Mouse (Mus musculus) neutrophil, adult 5-6 weeks (primary cell): ENCODE results near the gene Oprd1. TPM values are rescaled to one million over a fixed set of nuclear protein-coding genes. Genes with fewer than 3 reads are reported as not detected.

Experiments used
- ATAC-seq: fragments of 151-379, 151-347 bp; 2 replicates; pipeline ENCODE4 v1.8.0; 2017; ENCODE audit warnings: mild to moderate bottlenecking, moderate TSS enrichment; ENCODE audit not compliant: insufficient number of reproducible peaks, poor library complexity, low FRiP score, severe bottlenecking; ENCODE audit errors: extremely low read depth
- total RNA-seq: library from RNA; stranded (forward); fragments of 200-1000 nt; gene quantifications from 2 replicates; pipeline ENCODE4 v1.2.3, GENCODE M21; 2017

The Oprd1 gene
- not detected in 2 replicates for total RNA-seq

DNA sequence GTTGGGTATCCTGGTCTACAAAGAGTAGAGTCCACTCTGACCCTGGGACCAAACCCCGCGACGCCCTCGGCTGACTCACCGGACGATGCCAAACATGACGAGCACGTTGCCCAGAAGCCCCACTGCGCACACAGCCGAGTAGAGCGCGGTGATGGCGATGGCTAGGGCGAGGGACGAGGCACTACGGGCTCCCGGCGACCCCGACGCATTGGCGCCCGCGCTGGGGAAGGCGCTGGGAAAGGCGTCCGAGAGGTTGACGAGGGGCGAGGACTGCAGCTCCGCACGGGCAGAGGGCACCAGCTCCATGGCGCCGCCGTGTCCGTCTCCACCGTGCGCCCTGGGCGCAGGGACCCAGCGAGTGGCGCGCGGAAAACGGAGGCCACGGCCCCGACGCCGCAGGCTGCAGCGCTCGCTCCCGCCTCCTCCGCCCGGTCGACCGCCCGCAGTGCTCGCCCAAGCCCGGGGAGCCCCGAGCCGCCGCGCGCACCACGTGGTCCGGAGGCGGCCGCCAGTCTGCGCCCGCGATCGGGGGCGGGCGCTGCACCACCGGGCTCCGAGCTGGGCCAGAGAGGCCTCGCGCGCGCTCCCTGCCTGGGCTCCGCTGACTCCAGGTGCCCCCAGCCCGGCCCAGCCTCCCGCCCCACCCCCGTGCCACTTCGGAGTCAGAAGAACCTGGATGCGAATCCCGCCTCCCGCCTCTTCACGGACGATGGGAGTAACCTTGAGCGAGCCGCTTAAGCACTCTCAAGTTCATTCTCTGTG lies at the start of gene Oprd1:
Gene Oprd1 (minus strand): TSS at position 407 of the 762 bp plus-strand sequence.
- no peak for ATAC-seq

DNA sequence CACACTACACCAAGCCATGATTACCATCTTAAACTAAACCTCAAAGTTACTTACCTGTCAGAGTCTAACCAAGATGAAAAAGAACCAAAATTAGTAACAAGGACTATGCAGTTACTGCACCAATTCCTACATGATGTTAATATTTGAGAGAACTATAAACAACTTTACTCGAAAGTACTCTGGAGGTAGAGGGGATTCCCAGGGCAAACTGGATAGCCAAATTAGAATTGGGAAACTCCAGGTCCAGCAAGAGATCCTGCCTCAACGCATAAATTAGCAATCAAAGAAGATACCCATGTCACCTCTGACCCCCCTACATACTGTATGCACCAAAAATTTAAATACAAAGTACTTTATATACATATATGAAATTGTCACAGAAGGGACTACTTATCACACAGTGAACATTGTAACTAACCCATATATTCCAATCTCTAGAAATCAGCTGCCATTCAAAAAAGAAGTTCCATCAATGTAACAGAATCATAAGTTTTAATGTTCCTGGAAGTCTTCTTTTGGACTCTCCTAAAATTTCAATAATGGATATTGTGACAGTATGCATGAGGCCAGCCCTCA lies 43.6 kb upstream of the Oprd1 start:
- ATAC-seq, result no peak

DNA sequence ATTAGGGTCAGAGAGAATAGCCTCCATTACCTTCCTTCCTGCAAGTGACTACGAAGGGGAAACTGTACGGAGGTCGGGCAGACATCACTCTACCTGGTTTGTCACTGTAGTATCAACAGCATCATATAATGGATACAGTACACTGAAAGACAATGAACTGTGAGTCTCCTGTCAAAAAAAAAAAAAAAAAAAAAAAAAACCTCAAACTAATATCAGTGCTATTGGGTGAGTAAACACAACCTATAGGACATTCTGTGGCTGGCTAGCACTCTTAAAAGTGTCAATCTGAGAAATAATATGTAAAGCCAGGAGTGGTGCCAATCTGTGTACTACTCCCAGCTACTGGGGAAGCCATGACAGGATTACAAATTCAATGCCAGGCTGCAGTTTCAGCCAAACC lies 38.9 kb upstream of the Oprd1 start:
- ATAC-seq, result no peak

DNA sequence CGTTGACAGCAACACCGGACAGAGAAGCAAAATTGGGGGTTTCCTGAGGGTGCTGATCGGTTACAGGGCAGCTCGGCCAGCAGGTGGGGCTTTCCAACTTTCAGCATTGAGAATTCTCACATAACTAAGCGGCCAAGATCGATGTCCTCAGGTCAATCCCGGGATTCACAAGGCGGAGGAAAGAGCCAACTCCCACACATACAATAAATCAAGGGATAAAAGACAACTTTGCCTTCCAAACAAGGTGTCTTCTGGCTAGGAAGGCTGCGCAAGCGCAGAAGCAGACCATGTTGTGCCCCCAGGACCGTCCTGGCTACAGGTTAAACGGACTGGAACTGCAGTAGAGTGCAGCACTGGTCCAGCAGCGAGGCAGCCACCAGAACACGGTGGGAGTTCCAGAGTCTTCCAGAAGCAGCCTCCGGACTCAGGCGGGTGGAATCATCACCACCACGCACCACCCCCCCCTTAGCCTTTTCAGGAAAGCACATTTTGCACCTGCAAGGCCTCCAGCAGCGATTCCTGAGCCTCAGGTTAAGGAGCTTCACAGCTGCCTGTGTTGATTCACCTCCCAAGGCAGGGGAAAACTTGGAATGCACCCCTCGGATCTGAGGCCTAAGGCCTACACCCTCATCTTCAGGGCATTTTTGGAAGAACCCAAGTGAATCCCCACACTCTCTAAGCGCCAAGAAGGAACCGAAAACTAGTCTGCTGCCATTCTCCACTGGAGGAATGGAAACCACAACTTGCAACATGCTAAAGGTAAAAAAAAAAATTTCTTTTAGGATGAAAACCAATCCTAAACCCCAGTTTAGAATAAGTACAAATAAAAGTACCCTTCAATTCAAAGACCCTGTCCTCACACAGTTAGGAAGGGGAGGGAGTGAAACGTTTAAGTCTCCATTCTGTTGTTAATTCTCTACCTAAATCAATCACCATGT lies 37.7 kb upstream of the Oprd1 start:
- no peak for ATAC-seq

DNA sequence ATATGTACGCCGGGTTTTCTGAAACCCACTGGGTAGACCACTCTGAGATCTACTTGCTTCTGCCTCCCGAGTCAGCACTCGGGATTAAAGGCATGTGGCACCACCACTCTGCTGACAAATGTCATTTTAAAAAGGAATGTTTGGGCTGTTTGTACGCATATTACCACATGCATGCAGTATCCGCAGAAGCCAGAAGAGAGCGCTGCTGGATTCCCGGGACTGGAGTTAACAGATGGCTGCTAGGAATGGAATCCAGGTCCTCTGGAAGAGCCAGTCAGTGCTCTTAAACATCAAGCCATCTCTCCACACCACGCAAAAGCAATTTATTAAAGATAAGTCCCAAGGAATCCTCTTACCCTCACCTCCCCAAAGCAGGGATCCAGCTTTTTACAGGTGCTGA lies 36.4 kb upstream of the Oprd1 start:
- no peak for ATAC-seq

DNA sequence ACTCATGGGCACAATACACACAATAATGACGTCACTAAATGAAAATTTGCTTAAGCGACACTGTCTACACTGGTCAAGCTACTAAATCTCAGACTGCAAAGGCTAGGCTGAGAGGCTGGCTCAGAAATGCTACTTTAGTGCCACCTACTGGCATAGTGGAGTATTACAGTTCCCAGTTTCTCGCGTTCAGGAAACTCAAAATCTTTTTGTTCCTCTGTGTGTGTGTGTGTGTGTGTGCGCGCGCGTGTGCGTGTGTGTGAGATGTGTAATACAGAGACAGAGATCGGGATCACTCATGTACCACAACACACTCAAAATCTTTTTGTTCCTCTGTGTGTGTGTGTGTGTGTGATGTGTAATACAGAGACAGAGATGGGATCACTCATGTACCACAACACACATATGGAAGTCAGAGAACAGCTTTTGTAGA lies 34.4 kb upstream of the Oprd1 start:
- peak; percentile 77; the same call in 1 of the 2 replicates for ATAC-seq

DNA sequence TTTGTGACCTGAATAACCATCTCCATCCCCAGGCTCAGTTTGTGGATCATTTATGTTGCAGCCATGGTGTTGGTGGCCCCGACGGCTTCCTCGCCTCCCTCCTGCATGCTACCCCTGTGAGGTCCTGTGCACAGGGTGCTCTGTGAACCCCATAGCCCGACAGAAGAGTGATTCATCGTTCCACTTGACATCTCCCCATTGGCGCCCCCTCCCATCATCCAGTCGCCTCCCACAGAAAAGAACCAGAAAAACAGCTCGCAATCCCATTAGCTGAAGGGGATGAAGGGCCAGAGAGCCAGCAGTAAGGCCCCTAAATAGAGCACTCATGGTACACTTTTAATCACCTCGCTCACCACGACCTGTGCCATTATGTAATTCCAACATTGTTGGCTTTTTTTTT lies 32.2 kb upstream of the Oprd1 start:
- ATAC-seq, result no peak

DNA sequence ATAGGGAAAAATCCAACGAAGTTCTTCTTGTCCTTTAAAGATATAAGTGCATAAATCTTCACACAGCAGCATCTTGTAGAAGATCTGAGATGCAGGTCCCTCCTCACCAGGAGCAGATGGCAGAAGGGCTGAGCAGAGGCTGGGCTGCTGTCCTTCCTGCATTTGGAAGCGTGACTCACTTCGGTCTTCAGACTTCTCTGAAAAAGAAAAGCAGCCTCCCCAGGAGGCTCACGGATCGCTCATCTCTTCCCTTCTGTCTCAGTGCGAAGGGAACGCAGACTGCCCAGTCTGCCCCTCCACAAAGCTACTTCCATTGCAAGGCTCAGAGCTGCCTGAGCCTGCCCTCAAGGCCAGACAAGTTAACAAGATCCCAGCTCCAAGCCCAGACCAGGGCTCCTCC lies 26.6 kb upstream of the Oprd1 start:
- ATAC-seq, result no peak

DNA sequence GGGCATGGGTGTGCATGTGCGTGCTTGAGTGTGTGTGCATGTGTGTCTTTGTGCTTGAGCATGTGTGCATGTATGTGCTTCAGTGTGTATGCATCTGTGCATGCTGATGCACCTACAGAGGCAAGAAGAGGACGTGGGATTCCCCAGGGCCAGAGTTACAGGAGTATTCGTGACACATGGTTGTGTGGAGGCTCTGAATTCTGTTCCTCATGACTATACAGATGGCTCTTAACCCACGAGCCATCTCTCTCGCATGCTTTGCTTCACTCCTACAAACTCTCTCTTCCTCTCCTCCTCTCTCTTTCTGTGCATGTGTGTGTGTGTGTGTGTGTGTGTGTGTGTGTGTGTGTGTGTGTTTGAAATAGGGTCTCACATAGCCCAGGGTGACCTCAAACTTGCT lies 25.5 kb upstream of the Oprd1 start:
- no peak for ATAC-seq

DNA sequence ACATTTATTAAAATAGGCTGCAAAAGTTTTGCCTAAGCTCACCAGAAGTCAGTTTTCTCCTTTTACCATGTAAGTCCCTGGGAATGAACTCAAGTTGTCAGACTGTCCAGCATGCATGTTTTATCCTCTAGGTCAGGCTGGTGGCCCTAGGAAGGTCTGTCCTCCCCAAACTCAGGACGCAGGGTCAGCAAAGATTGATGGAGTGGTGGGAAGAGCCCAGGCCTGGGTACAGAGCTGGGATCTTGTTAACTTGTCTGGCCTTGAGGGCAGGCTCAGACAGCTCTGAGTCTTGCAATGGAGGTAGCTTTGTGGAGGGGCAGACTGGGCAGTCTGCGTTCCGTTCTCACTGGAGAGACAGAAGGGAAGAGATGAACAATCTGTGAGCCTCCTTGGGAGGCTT lies 25.0 kb upstream of the Oprd1 start:
- no peak for ATAC-seq

DNA sequence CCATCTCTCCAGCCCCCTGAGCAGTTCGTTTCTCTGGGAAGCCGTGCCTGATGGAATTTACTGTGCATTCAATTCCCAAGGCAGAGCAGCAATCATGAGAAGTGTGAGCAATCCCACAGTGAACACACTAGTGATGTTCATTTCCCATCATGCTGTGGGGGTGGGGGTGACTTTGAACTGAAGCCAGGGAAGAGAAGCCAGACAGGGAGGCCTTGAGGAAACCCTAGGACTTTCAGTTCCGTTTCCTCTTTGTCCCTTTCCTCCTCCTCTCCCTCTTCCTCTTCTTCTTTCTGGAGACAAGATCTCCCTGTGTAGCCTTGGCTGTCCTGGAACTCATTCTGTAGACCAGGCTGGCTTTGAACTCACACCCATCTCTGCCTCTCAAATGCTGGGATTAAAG lies 23.1 kb upstream of the Oprd1 start:
- ATAC-seq, result no peak

DNA sequence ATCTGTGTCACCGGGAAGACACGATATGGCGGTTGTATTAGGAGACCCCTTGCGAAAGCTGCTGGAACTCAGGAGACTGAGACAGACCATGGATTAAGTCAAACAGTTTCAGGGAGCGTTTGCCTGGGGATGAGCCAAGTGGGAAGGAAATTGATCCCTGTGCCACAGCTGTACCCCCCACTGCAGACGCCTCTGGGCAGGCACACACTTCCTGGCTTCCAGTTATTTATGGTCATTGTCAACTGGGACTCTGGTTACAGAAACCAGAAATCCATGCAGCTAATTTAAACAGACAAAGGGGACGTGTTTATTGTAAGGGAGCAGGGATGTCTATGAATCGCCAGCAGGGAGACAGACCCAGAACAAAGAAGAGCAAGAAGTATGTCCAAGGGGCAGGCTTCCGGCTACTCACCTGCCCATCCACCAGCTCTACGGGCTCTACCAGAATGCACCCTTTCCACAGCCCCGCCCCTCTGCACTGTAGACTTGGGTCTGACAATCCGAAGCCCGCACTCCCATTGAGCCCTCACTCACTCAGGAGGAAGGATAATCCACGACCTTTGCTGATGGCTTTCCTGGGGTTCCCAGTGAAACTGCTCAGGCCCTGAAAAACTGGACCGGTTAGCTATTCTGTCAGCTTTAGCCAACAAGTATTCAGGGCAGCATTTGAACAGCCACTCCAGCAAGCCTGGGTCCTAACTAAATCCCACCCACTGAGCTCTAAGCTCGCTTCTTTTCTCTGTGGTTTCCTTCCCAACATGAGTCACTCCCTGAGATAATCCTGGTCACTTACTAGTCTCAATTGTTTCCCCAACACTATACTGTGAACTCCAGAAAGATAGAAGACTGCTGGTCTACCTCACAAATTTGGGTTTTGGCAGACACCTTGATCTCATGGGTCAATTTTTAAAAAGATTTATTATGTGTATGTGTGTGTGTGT lies 22.3 kb upstream of the Oprd1 start:
- no peak for ATAC-seq

DNA sequence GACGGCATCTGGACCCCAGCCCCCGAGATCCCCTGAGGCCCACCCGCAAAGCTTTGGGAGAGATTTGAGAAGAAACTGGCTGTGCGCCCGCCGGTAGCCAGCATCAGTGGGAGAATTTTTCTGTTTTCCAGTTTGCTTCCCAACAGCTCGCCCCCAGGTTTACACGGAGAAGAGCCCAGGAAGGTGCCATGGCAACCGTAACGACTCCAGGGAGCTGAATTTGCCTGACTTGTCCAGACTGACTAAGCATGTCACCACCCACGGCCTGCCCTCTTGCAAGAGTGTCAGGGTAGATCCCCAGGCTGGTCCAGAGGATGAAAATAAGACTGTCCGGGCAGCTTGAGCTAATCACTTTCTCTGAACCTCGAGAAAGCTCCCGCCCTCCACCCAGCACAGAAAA lies 21.4 kb upstream of the Oprd1 start:
- no peak for ATAC-seq

DNA sequence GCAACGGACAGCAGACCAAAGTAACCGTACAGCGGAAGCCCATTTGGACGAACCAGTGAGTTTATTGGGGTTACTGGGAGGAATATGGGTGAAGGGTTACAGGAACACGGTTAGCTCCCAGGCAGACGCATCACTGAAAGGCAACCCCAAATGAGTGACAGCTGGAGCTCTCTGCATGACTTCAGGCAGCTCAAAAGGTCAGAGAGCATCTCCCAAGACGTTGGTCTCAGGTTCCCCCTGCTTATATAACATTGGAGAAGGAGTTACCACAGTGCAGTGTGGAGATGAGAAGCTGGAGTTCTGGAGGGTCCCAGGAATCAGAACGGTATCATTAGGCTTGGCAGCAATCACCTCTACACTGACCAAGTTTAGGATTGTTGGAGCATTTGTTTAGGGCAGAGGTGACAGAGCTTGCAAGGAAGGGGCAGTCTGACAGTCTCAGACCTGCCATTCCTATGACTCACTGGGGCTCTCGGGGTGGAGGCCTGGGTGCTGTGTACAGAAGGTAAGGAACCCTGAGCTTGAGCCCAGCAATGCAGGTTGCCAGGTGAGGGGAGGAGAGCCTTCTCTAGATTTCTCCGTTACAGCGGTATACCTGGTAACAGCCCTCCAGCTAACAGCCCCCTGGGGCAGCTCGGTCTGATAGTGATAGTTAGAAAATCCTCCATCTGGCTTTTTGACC lies 12.8 kb upstream of the Oprd1 start:
- ATAC-seq, result no peak

DNA sequence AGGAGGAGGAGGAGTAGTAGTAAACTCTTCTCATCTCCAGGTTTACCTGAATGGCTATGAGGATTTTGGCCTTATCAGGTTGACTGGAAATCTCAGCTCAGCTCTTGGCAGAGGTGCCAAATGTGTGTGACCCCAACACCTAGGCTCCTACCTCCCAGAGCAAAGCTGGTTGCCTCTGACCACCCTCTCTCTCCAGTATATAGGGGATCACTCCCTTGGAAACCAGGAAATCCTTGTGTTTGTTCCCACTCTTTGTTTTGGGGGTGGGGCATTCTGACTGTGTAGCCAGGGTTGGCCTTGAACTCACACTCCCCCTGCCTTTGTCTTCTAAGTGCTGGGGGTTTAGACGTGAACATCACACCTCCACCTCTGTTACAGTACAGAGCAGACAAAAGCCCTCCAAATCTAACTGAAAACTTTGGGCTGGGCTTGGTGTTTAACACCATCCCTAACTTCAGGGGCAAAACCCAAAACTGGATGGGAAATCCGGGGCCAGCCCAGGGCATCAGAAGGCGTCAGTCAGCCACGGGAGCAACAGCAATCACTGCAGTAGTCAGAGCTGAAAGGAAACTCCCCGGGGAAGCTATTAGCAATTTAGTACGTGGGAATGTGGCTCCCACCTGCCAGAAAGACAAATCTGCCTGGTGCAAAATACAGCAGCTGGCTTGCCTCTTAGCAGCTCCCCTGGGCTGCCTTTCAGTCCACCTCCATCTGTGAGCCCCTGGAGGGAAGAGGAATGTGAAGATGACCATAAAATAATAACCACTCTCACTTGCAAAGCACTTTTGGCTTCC lies 10.8 kb upstream of the Oprd1 start:
- no peak for ATAC-seq

DNA sequence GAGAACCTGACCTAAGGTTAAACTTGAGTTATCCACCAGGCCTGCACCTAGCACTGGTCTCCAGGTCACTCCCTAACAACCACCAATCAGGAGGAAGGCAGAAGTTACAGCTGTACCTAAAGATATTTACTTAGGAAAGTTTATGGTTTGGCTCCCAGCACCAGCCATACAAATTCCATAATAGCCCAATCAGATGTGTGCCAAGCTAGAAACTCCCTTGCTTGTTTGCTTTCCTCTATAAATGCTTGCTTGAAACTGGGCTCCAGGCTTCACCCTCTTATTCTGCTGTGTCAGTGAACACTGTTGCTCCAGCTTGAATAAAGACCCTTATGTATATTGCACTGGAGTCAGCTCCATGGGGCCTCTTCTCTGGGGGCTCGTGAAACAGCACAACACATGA lies 7.4 kb upstream of the Oprd1 start:
- no peak for ATAC-seq

DNA sequence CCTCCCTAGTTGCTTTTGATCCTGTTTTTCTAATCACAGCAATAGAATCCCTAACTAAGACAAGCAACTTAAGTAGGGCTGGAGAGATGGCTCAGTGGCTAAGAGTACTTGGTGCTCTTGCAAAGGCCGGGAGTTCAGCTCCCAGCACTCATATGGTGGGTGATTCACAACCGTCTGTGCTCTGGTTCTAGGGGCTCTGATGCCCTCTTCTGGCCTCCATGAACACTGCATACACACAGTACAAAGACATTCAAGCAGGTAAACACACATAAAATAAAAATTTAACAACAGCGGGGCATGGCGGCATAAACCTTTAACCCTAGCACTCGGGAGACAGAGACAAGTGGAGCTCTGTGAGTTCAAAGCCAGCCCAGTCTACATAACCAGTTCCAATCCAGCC lies 1.9 kb upstream of the Oprd1 start:
- ATAC-seq, result no peak

DNA sequence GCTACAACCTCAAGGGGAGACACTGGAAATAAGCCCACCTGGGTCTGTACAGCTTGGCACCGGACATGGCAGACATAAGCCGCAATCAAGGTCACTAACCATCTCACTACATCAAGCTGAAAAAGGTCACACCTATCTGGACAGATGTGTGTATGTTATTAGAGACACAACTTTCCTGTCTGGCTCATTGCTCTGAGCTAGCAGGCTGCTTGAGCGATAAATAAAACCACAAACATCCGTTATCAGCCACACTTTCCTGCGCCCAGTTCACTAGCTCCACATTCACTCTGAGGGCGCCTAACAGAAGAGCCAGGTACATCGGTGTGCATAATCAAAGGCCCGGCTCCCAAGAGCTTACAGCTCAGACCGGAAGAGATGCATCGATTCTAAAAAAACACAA lies 806 bp upstream of the Oprd1 start:
- no peak for ATAC-seq
